Comparison of ENCODE assay signal across 9 mouse cellular contexts in the genomic region with DNA sequence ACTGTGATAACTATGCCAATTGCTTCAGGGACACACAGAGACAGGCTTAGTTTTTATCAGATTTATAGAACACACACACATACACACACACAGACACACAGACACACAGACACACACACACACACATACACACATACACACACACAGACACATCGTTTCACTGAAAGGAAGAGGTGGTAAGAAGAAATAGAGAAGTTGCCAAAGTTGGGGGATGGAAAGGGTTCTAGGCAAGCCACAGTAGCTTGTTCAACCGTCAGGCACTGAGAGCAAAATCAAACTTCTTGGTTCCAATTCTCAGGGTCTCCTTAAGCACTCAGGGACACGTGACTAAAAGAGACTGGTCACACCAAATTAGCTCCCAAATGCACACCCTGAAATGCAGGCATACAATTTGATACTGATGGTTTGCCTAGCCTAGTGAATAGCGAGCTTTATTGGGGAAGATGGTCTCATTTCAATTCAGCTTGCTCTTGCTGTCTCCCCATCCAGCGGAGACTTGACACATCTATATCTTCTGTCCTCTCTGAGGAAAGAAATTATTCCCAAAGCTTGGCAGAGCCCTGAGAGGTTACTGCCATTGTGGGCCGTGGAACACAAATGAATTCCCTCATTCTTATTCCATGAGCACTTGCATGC.
DNase-seq lines count a peak whose midpoint lies in the region; ATAC-seq and TF ChIP-seq lines count a peak whose summit lies in the region.
"Had no signal": no experiment of that assay in that cellular context is flagged by ENCODE, and none has a peak within 500 bp of the region (broad histone marks: within the 10 kb centered on the region; RNA-seq: fewer than 3 reads in every experiment).

No protein-coding gene starts in this region.

- no peak for ATAC-seq in kidney, embryonic 16.5 days (ENCODE audit: low FRiP score, low TSS enrichment)
- ATAC-seq in kidney, embryonic 14.5 days (ENCODE audit: low FRiP score, low TSS enrichment) = no peak
- ATAC-seq in liver, embryonic 14.5 days (ENCODE audit: insufficient read depth) = no peak
- peak; percentile 55 for ATAC-seq in neural tube, embryonic 13.5 days (ENCODE audit: low read depth)
- ATAC-seq in heart, embryonic 12.5 days (ENCODE audit: insufficient number of reproducible peaks, low FRiP score) = no peak

- peak overlapping the region; percentile 16; the same call in 1 of the 2 replicates for H3K4me2 ChIP-seq in kidney, embryonic 16.5 days (replicated peaks; ENCODE audit: low read depth, low read length)
- no peak overlapping the region for H3K4me2 ChIP-seq in kidney, embryonic 14.5 days (replicated peaks; ENCODE audit: low read depth, low read length)
- H3K4me2 ChIP-seq in liver, embryonic 14.5 days (ENCODE audit: low read depth) = peak overlapping the region; percentile 62
- H3K4me2 ChIP-seq in neural tube, embryonic 13.5 days = peak overlapping the region; percentile 49
- no peak overlapping the region for H3K4me2 ChIP-seq in heart, embryonic 12.5 days

- WGBS in kidney, embryonic 16.5 days = 72% methylated on average over 6 of the region's 6 CpGs
- WGBS in kidney, embryonic 14.5 days = 82% methylated on average over 6 of the region's 6 CpGs
- WGBS in forebrain, embryonic 10.5 days = 79% methylated on average over 6 of the region's 6 CpGs
- WGBS in liver, embryonic 14.5 days (ENCODE audit: insufficient replicate concordance) = 47% methylated on average over 6 of the region's 6 CpGs
- WGBS in neural tube, embryonic 13.5 days = 24% methylated on average over 6 of the region's 6 CpGs
- 78% methylated on average over 6 of the region's 6 CpGs for WGBS in heart, embryonic 12.5 days

- TF ChIP-seq CTCF in liver, embryonic 14.5 days (IDR thresholded peaks at IDR 0.05; ENCODE audit: low read depth) = no peak

- H3K9ac ChIP-seq in kidney, embryonic 16.5 days (replicated peaks; ENCODE audit: low read length) = no peak overlapping the region
- H3K9ac ChIP-seq in kidney, embryonic 14.5 days (ENCODE audit: low read depth, low read length) = no peak overlapping the region
- no peak overlapping the region; the same call in 1 of the 2 replicates for H3K9ac ChIP-seq in liver, embryonic 14.5 days (replicated peaks)
- H3K9ac ChIP-seq in neural tube, embryonic 13.5 days = 0 out of 2 replicates have a peak overlapping the region, but pooled peaks have one; percentile 9
- H3K9ac ChIP-seq in heart, embryonic 12.5 days = no peak overlapping the region

- H3K27me3 ChIP-seq in kidney, embryonic 16.5 days (ENCODE audit: insufficient read depth, low read length) = no peaks in the 10 kb centered on the region
- no peaks in the 10 kb centered on the region for H3K27me3 ChIP-seq in kidney, embryonic 14.5 days (ENCODE audit: control insufficient read depth, insufficient read depth, low read length)
- no peaks in the 10 kb centered on the region for H3K27me3 ChIP-seq in forebrain, embryonic 10.5 days (ENCODE audit: poor library complexity, severe bottlenecking)
- no peaks in the 10 kb centered on the region for H3K27me3 ChIP-seq in liver, embryonic 14.5 days (ENCODE audit: control insufficient read depth, insufficient read depth, low read length)
- H3K27me3 ChIP-seq in neural tube, embryonic 13.5 days = no peaks in the 10 kb centered on the region
- H3K27me3 ChIP-seq in heart, embryonic 12.5 days (replicated peaks) = peaks cover 16% of the 10 kb centered on the region; the same call in 1 of the 2 replicates

- peaks cover 3% of the 10 kb centered on the region; the same call in 1 of the 2 replicates for H3K4me1 ChIP-seq in kidney, embryonic 16.5 days (ENCODE audit: insufficient read depth, low read length)
- 0 out of 2 replicates have a peak, but pooled peaks cover 3% of the 10 kb centered on the region for H3K4me1 ChIP-seq in kidney, embryonic 14.5 days (ENCODE audit: control insufficient read depth, insufficient read depth, low read length)
- peaks cover 18% of the 10 kb centered on the region for H3K4me1 ChIP-seq in forebrain, embryonic 10.5 days
- peaks cover 18 to 36% of the 10 kb centered on the region in 2 experiments for H3K4me1 ChIP-seq in liver, embryonic 14.5 days (replicated peaks; ENCODE audit: control insufficient read depth in 2 of 2, insufficient read depth in 2 of 2, low read length in 1 of 2)
- peaks cover 21% of the 10 kb centered on the region for H3K4me1 ChIP-seq in neural tube, embryonic 13.5 days (replicated peaks)
- no peaks in the 10 kb centered on the region for H3K4me1 ChIP-seq in heart, embryonic 12.5 days (replicated peaks)

- no peaks in the 10 kb centered on the region for H3K9me3 ChIP-seq in kidney, embryonic 16.5 days (ENCODE audit: low read length)
- H3K9me3 ChIP-seq in kidney, embryonic 14.5 days (ENCODE audit: control insufficient read depth, low read length) = no peaks in the 10 kb centered on the region
- H3K9me3 ChIP-seq in forebrain, embryonic 10.5 days = no peaks in the 10 kb centered on the region
- no peaks in the 10 kb centered on the region for H3K9me3 ChIP-seq in liver, embryonic 14.5 days (ENCODE audit: control insufficient read depth, low read length)
- H3K9me3 ChIP-seq in neural tube, embryonic 13.5 days = no peaks in the 10 kb centered on the region
- H3K9me3 ChIP-seq in heart, embryonic 12.5 days (replicated peaks) = no peaks in the 10 kb centered on the region

- no peak for TF ChIP-seq EP300 in liver, embryonic 14.5 days (IDR thresholded peaks at IDR 0.05; ENCODE audit: low read depth)

- H3K36me3 ChIP-seq in kidney, embryonic 16.5 days (ENCODE audit: insufficient read depth, low read length) = no peaks in the 10 kb centered on the region
- H3K36me3 ChIP-seq in kidney, embryonic 14.5 days (ENCODE audit: control insufficient read depth, insufficient read depth, low read length) = no peaks in the 10 kb centered on the region
- no peaks in the 10 kb centered on the region for H3K36me3 ChIP-seq in forebrain, embryonic 10.5 days (replicated peaks)
- no peaks in the 10 kb centered on the region for H3K36me3 ChIP-seq in liver, embryonic 14.5 days (replicated peaks; ENCODE audit: control insufficient read depth, insufficient read depth, low read depth)
- no peaks in the 10 kb centered on the region for H3K36me3 ChIP-seq in neural tube, embryonic 13.5 days
- no peaks in the 10 kb centered on the region for H3K36me3 ChIP-seq in heart, embryonic 12.5 days

- no peak for DNase-seq in forebrain, embryonic 10.5 days (ENCODE audit: extremely low spot score, low spot score)
- DNase-seq in liver, embryonic 14.5 days (ENCODE audit: low read depth in 3 of 3, low spot score in 3 of 3) = no peak
- no peak for DNase-seq in ovary, postnatal 14 days (ENCODE audit: low spot score)
- no peak for DNase-seq in spleen, postnatal 14 days (ENCODE audit: low spot score in 2 of 2)
- DNase-seq: thymus, postnatal 14 days had no signal

- no peak overlapping the region for H3K27ac ChIP-seq in kidney, embryonic 16.5 days (ENCODE audit: low read length)
- H3K27ac ChIP-seq in kidney, embryonic 14.5 days (ENCODE audit: low read depth, low read length) = no peak overlapping the region
- peak overlapping the region; percentile 85 for H3K27ac ChIP-seq in forebrain, embryonic 10.5 days
- H3K27ac ChIP-seq in liver, embryonic 14.5 days = no peak overlapping the region
- H3K27ac ChIP-seq in neural tube, embryonic 13.5 days (replicated peaks) = peak overlapping the region; percentile 78
- no peak overlapping the region for H3K27ac ChIP-seq in heart, embryonic 12.5 days (ENCODE audit: poor library complexity, severe bottlenecking)

- H3K4me3 ChIP-seq in kidney, embryonic 16.5 days (ENCODE audit: low read length) = no peak overlapping the region
- H3K4me3 ChIP-seq in kidney, embryonic 14.5 days (ENCODE audit: low read length) = no peak overlapping the region
- peak overlapping the region; percentile 39; the same call in 1 of the 2 replicates for H3K4me3 ChIP-seq in forebrain, embryonic 10.5 days
- peak overlapping the region in 1 of 2 experiments; percentile 37; a peak in 2 of 4 replicates for H3K4me3 ChIP-seq in liver, embryonic 14.5 days (ENCODE audit: insufficient read depth in 1 of 2, low read depth in 2 of 2, low read length in 2 of 2)
- H3K4me3 ChIP-seq in neural tube, embryonic 13.5 days = peak overlapping the region; percentile 19
- no peak overlapping the region for H3K4me3 ChIP-seq in heart, embryonic 12.5 days

Comparison
In these comparisons a context has a peak if more than half of its experiments do, and no peak if none do; other contexts are left out.
1. H3K4me2 ChIP-seq: peak in kidney, embryonic 16.5 days (single experiment), liver, embryonic 14.5 days (single experiment) and neural tube, embryonic 13.5 days (single experiment); none in kidney, embryonic 14.5 days (single experiment) and heart, embryonic 12.5 days (single experiment).
2. H3K27ac ChIP-seq: peak in forebrain, embryonic 10.5 days (single experiment) and neural tube, embryonic 13.5 days (single experiment); none in kidney, embryonic 16.5 days (single experiment), kidney, embryonic 14.5 days (single experiment), liver, embryonic 14.5 days (single experiment) and heart, embryonic 12.5 days (single experiment).
3. H3K4me3 ChIP-seq: peak in forebrain, embryonic 10.5 days (single experiment) and neural tube, embryonic 13.5 days (single experiment); none in kidney, embryonic 16.5 days (single experiment), kidney, embryonic 14.5 days (single experiment) and heart, embryonic 12.5 days (single experiment).